Mouse (Mus musculus) cortical plate, adult 2 months (tissue): Measurements from ENCODE around the gene Cldn3.

ENCODE experiments used
- CTCF ChIP-seq: fragments of 200-500 bp; IDR thresholded peaks from 2 replicates; pipeline ENCODE4 v1.5.1; 2011; ENCODE audit warnings: mild to moderate bottlenecking, control low read depth, low read length; ENCODE audit not compliant: insufficient read depth; ENCODE audit errors: extremely low read depth
- POLR2A ChIP-seq: fragments of 200-500 bp; IDR thresholded peaks from 2 replicates; pipeline ENCODE4 v1.6.1; 2011; ENCODE audit warnings: mild to moderate bottlenecking, low read length, control low read depth; ENCODE audit not compliant: insufficient read depth; ENCODE audit errors: extremely low read depth

DNA sequence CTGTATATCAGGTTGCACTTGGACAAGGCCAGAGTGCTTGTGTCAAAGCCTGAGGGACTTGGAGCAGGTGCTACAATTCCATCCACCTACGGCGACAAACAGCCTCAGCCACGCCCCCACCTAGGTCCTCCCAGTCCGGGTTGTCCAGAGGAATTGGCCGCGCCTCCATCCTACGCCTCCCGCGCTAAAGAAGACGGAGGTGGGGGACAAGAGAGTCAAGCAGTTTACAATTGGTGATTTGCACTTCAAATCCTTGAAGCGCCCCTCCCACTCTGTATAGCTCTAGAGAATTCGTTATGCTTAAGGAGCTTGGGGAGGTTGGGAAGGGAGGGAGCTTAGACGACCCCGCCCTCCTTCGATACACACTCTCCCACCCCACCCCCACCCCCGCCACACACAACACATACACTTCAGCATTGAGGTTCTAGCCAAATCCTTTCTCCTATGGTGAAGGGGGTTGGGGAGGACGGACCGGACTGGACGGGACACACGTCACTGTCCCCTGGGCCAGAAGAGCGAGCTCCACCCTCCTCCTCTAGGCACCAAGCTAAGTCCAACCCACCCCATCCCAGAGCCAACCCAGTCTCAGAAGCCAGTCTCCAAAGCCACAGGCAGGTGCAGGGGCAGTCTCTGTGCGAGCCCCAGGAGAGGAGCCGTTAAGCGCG, at the start of gene Cldn3:
- TF ChIP-seq CTCF (no peak), POLR2A (no peak)
